Mouse (Mus musculus) ES-E14 (cell line): ENCODE data around the gene Lrif1. TPM values are rescaled to one million over a fixed set of nuclear protein-coding genes. Genes with fewer than 3 reads are reported as not detected.
"Not testable (repeated sequence)": the region's sequence is repeated elsewhere in the genome, so short reads cannot be mapped to it uniquely, and the experiment has no call there.

Experiments used
- DNase-seq: peaks from one replicate; pipeline ENCODE4 v3.0.0-alpha.2; 2013; ENCODE audit warnings: low read depth, low spot score
- H3K27ac ChIP-seq: 2 replicates; pipeline ENCODE4 v1.5.1; 2012; ENCODE audit warnings: low read depth, mild to moderate bottlenecking, low read length, moderate library complexity, mixed read lengths; ENCODE audit not compliant: poor library complexity, insufficient read depth, severe bottlenecking
- H3K36me3 ChIP-seq: 2 replicates; pipeline ENCODE4 v1.6.1; 2012; ENCODE audit warnings: mild to moderate bottlenecking, low read length, moderate library complexity, mixed read lengths; ENCODE audit not compliant: control insufficient read depth, poor library complexity, insufficient read depth, severe bottlenecking
- H3K4me1 ChIP-seq, 2 experiments: fragments of 150-350 bp in 1 of 2; sonication (generic) in 1 of 2; 2 replicates each; pipeline ENCODE4 v1.6.1; 2012; ENCODE audit warnings: low read length in 2 of 2, mild to moderate bottlenecking in 1 of 2, mixed read lengths in 1 of 2; ENCODE audit not compliant: control insufficient read depth in 2 of 2, insufficient read depth in 2 of 2, poor library complexity in 1 of 2
- H3K4me3 ChIP-seq, 2 experiments: fragments of 150-350 bp in 1 of 2; sonication (generic) in 1 of 2; 2 replicates each; pipeline ENCODE4 v1.5.1; 2012; ENCODE audit warnings: low read length in 2 of 2, low read depth in 1 of 2, mild to moderate bottlenecking in 1 of 2, mixed read lengths in 1 of 2; ENCODE audit not compliant: insufficient read depth in 1 of 2, poor library complexity in 1 of 2, severe bottlenecking in 1 of 2
- H3K9ac ChIP-seq: 2 replicates; pipeline ENCODE4 v1.6.1; 2012; ENCODE audit warnings: low read depth, mild to moderate bottlenecking, low read length, mixed read lengths; ENCODE audit not compliant: poor library complexity, insufficient read depth, severe bottlenecking
- H3K9me3 ChIP-seq: fragments of 150-350 bp; sonication (generic); 2 replicates; pipeline ENCODE4 v1.6.1; 2012; ENCODE audit warnings: low read depth, mild to moderate bottlenecking, low read length; ENCODE audit not compliant: control insufficient read depth, insufficient read depth
- CHD2 ChIP-seq: IDR thresholded peaks from 2 replicates; pipeline ENCODE4 v1.6.1; 2014; ENCODE audit warnings: mild to moderate bottlenecking, low read depth, low read length, inconsistent platforms
- HCFC1 ChIP-seq: IDR thresholded peaks from 2 replicates; pipeline ENCODE4 v1.6.1; 2012; ENCODE audit warnings: low read length, inconsistent platforms, borderline replicate concordance; ENCODE audit not compliant: insufficient read depth
- MAFK ChIP-seq: IDR thresholded peaks from 2 replicates; pipeline ENCODE4 v1.6.1; 2014; ENCODE audit warnings: mild to moderate bottlenecking, low read depth, low read length, inconsistent platforms; ENCODE audit not compliant: insufficient read depth
- ZC3H11A ChIP-seq: IDR thresholded peaks from 2 replicates; pipeline ENCODE4 v1.6.1; 2012; ENCODE audit warnings: low read depth, mild to moderate bottlenecking, inconsistent platforms, low read length, borderline replicate concordance
- ZNF384 ChIP-seq: IDR thresholded peaks from 2 replicates; pipeline ENCODE4 v1.6.1; 2012; ENCODE audit warnings: low read depth, low read length, inconsistent platforms
- in situ Hi-C, 2 experiments: fragments of 600-800 bp; cut with MboI; formaldehyde crosslinking; loops; one replicate each; pipeline ENCODE4 v1.15.1; 2025; ENCODE audit warnings: low sequenced_read_pairs in 2 of 2, inconsistent platforms in 1 of 2; ENCODE audit not compliant: unreplicated experiment in 2 of 2
- total RNA-seq: library from RNA; depleted of rRNA; stranded (reverse); fragments of 300-350 nt; gene quantifications from 2 replicates; pipeline ENCODE4 v1.2.3, GENCODE M21; 2012; rRNA removed

Gene Lrif1
- 12.0 and 14.9 TPM in 2 replicates for total RNA-seq

DNA sequence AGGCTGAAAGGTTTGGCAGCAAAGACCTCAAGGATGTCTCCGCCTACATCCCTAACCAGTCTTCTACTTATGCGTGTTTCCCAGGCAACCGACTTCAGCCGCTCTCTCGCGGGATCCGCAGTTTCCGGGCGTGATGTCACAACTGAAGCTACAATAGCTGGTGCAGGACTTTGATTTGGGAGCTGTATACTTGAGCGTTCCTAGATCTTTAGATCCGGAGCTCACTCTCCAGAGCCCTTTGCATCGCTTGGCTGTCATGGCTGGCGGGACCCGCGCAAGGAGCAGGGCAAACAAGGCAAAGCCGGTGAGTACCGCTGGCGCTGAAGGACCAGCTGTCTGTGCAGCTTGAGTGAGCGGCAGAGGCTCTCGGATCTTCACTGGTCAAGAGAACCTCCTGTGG, at the start of gene Lrif1:
Lrif1 (plus strand) TSS at position 158 of the 400 bp plus-strand sequence.
- peak within 1 kb of the TSS; percentile 76 to 93 for H3K4me3 ChIP-seq
- no peaks in the 10 kb centered on the region for H3K9me3 ChIP-seq
- H3K27ac ChIP-seq = peak within 1 kb of the TSS; percentile 75; the same call in 1 of the 2 replicates
- H3K36me3 ChIP-seq = no peaks in the 10 kb centered on the region
- peaks cover 0 to 3% of the 10 kb centered on the region in 2 experiments; a peak in 1 of 4 replicates for H3K4me1 ChIP-seq
- DNase-seq = peak; percentile 86
- peak within 1 kb of the TSS; percentile 99 for H3K9ac ChIP-seq
- TF ChIP-seq ZNF384 (no peak), CHD2 (peak; percentile 99), ZC3H11A (no peak)
- in situ Hi-C loops = no loop called here

DNA sequence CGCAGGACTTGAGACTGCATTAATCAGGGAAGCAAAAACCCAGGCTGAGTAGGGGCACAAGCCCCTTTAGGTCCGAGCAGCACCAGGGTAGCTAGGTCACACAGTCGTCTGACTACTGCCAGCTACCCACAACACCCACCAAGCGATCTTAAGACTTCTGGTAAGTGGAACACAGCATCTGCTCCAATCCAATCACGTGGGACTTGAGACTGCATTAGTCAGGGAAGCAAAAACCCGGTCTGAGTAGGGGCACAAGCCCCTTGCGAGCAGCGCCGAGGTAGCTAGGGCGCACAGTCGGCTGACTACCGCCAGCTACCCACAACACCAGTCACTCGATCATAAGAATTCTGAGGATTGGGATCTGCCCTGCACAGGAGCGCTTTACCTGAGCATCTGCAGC, 12.0 kb upstream of the Lrif1 start:
- H3K27ac ChIP-seq, H3K9me3 ChIP-seq, H3K4me1 ChIP-seq, in situ Hi-C loops, H3K36me3 ChIP-seq: not testable (repeated sequence)
- Histone ChIP-seq H3K9ac (peak overlapping the region; percentile 62), H3K4me3 (peak overlapping the region; percentile 55 to 62)
- DNase-seq = peak; percentile 19

DNA sequence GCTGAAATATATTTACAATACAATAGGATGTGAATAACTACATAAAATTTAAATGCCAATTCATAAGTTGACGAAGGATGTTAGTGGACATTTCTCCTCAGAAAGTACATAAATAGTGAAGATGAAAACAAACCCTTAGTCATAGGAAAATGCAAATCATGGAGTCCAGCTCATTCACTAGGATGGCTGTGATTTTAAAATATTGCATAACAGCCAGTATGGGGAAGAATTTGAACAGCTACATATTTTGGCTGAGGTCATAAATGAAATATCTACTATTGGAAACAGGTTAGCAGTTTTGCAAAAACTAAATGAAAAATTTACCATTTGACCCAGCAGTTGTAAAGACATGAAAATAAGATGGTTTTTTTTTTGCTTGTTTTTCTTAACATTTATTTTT, 594 bp downstream of the Lrif1 start:
- in situ Hi-C loops = no loop called here
- Histone ChIP-seq H3K4me3 (peak overlapping the region; percentile 76 to 93), H3K36me3 (no peaks in the 10 kb centered on the region), H3K9ac (no peak overlapping the region), H3K27ac (no peak overlapping the region), H3K9me3 (no peaks in the 10 kb centered on the region), H3K4me1 (peaks cover 0 to 3% of the 10 kb centered on the region in 2 experiments; a peak in 1 of 4 replicates)
- TF ChIP-seq ZNF384 (no peak), ZC3H11A (no peak), MAFK (no peak)
- DNase-seq = no peak

DNA sequence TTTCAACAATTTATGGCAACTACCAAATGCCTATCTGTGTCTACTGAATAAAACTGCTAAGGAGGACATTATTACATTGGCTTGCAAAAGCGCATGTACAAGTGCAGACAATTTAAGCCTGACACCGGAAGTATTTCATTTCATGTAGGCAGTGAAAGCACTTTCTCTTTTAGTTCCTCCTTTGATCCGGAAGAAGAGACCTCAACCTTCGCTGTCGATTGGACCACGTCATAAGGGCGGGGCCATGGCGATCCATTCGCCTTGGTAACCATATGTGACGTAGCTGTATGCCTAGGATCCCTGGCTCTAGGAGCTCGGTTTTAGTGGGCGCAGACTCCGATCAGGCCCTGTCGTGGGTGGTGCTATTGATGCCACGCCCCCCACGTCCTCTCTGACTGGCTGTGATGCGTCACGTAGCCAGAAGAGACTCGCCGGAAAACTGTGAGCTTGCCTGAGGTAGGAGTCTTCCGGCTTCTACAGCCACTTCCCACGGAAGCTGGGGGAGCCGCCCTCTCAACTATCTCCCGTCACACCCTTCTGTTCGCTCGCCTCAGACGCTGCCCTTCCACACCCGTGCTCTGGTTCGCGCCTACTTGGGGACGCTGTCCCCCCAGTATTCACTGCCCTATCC, 36.7 kb downstream of the Lrif1 start:
- no peak for TF ChIP-seq ZNF384
- peak; percentile 63 for TF ChIP-seq CHD2
- no peaks in the 10 kb centered on the region for H3K9me3 ChIP-seq
- no peaks in the 10 kb centered on the region for H3K36me3 ChIP-seq
- peak; percentile 95 for DNase-seq
- peak overlapping the region; percentile 88 for H3K9ac ChIP-seq
- peak overlapping the region; percentile 75 to 88 for H3K4me3 ChIP-seq
- H3K4me1 ChIP-seq = no peaks in the 10 kb centered on the region; a peak in 1 of 4 replicates
- H3K27ac ChIP-seq = peak overlapping the region; percentile 91
- in situ Hi-C loops = no loop called here

DNA sequence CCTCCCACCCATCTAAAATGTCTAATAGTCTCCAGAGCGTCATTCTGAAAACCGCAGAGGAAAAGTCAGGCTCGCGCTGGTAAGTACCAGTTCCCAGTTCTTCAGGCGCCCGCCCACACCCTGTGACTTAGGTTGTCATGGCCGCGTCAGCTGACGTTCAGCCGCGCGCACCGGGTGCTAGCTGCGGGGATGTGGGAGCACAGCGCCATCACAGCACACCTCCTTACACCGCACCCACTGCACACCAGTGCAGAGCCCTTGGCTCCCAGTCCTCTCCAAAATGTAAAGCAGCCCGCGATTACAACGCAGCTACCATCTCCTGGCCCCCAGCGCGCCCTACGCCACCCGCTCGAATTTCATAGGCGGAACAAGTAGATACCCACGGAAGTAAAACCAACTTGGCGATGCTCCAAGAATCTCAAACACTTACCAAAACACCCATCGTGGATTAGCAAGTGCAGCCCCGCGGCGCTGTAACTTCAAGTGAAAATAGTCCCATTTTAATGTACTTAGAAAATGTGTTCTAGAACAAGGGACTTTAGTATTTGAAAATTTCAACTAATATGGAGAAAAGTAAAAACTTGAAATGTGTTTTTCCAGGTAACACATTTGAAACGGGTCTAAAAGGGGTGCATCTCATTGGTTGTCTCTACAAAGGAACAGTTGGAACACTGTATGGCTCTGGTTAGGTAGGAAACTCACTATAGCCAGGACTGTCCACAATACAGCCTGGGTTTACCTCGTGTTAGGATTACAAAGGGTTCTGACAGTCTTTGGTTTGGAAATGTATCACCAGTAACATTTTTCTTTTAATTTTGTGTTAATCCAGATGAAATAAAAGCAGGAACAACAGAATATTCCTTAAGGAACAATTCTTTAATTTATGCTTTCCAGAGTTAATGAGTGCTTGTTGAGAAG, 37.5 kb downstream of the Lrif1 start:
- peak overlapping the region; percentile 91 for H3K27ac ChIP-seq

More for the DNA sequence above, 37.5 kb downstream of the Lrif1 start:
- in situ Hi-C loops = no loop called here
- Histone ChIP-seq H3K9me3 (no peaks in the 10 kb centered on the region), H3K4me3 (peak overlapping the region; percentile 75 to 88), H3K9ac (peak overlapping the region; percentile 88), H3K36me3 (no peaks in the 10 kb centered on the region), H3K4me1 (no peaks in the 10 kb centered on the region; a peak in 1 of 4 replicates)
- peak; percentile 81 for DNase-seq
- no peak for TF ChIP-seq CHD2
- no peak for TF ChIP-seq ZC3H11A
- no peak for TF ChIP-seq HCFC1
- no peak for TF ChIP-seq ZNF384
- no peak for TF ChIP-seq MAFK
